Mouse (Mus musculus) ES-E14 (cell line): ENCODE results near the gene Glt6d1. TPM values are rescaled to one million over a fixed set of nuclear protein-coding genes. Genes with fewer than 3 reads are reported as not detected.

Source experiments
- DNase-seq: peaks from one replicate; pipeline ENCODE4 v3.0.0-alpha.2; 2013; ENCODE audit warnings: low read depth, low spot score
- H3K27ac ChIP-seq: 2 replicates; pipeline ENCODE4 v1.5.1; 2012; ENCODE audit warnings: low read depth, mild to moderate bottlenecking, low read length, moderate library complexity, mixed read lengths; ENCODE audit not compliant: poor library complexity, insufficient read depth, severe bottlenecking
- H3K36me3 ChIP-seq: 2 replicates; pipeline ENCODE4 v1.6.1; 2012; ENCODE audit warnings: mild to moderate bottlenecking, low read length, moderate library complexity, mixed read lengths; ENCODE audit not compliant: control insufficient read depth, poor library complexity, insufficient read depth, severe bottlenecking
- H3K4me1 ChIP-seq, 2 experiments: fragments of 150-350 bp in 1 of 2; sonication (generic) in 1 of 2; 2 replicates each; pipeline ENCODE4 v1.6.1; 2012; ENCODE audit warnings: low read length in 2 of 2, mild to moderate bottlenecking in 1 of 2, mixed read lengths in 1 of 2; ENCODE audit not compliant: control insufficient read depth in 2 of 2, insufficient read depth in 2 of 2, poor library complexity in 1 of 2
- H3K4me3 ChIP-seq, 2 experiments: fragments of 150-350 bp in 1 of 2; sonication (generic) in 1 of 2; 2 replicates each; pipeline ENCODE4 v1.5.1; 2012; ENCODE audit warnings: low read length in 2 of 2, low read depth in 1 of 2, mild to moderate bottlenecking in 1 of 2, mixed read lengths in 1 of 2; ENCODE audit not compliant: insufficient read depth in 1 of 2, poor library complexity in 1 of 2, severe bottlenecking in 1 of 2
- H3K9ac ChIP-seq: 2 replicates; pipeline ENCODE4 v1.6.1; 2012; ENCODE audit warnings: low read depth, mild to moderate bottlenecking, low read length, mixed read lengths; ENCODE audit not compliant: poor library complexity, insufficient read depth, severe bottlenecking
- H3K9me3 ChIP-seq: fragments of 150-350 bp; sonication (generic); 2 replicates; pipeline ENCODE4 v1.6.1; 2012; ENCODE audit warnings: low read depth, mild to moderate bottlenecking, low read length; ENCODE audit not compliant: control insufficient read depth, insufficient read depth
- CHD2 ChIP-seq: IDR thresholded peaks from 2 replicates; pipeline ENCODE4 v1.6.1; 2014; ENCODE audit warnings: mild to moderate bottlenecking, low read depth, low read length, inconsistent platforms
- HCFC1 ChIP-seq: IDR thresholded peaks from 2 replicates; pipeline ENCODE4 v1.6.1; 2012; ENCODE audit warnings: low read length, inconsistent platforms, borderline replicate concordance; ENCODE audit not compliant: insufficient read depth
- MAFK ChIP-seq: IDR thresholded peaks from 2 replicates; pipeline ENCODE4 v1.6.1; 2014; ENCODE audit warnings: mild to moderate bottlenecking, low read depth, low read length, inconsistent platforms; ENCODE audit not compliant: insufficient read depth
- ZC3H11A ChIP-seq: IDR thresholded peaks from 2 replicates; pipeline ENCODE4 v1.6.1; 2012; ENCODE audit warnings: low read depth, mild to moderate bottlenecking, inconsistent platforms, low read length, borderline replicate concordance
- ZNF384 ChIP-seq: IDR thresholded peaks from 2 replicates; pipeline ENCODE4 v1.6.1; 2012; ENCODE audit warnings: low read depth, low read length, inconsistent platforms
- in situ Hi-C, 2 experiments: fragments of 600-800 bp; cut with MboI; formaldehyde crosslinking; loops; one replicate each; pipeline ENCODE4 v1.15.1; 2025; ENCODE audit warnings: low sequenced_read_pairs in 2 of 2, inconsistent platforms in 1 of 2; ENCODE audit not compliant: unreplicated experiment in 2 of 2
- total RNA-seq: library from RNA; depleted of rRNA; stranded (reverse); fragments of 300-350 nt; gene quantifications from 2 replicates; pipeline ENCODE4 v1.2.3, GENCODE M21; 2012

The Glt6d1 gene
- total RNA-seq, 1 experiment = not detected

- Histone ChIP-seq H3K4me3 (no peak overlapping the region), H3K36me3 (no peaks in the 10 kb centered on the region), H3K9me3 (no peaks in the 10 kb centered on the region), H3K27ac (no peak overlapping the region), H3K4me1 (no peaks in the 10 kb centered on the region), H3K9ac (no peak overlapping the region)
- TF ChIP-seq CHD2 = no peak
- TF ChIP-seq ZC3H11A = no peak
- no peak for TF ChIP-seq HCFC1
- no peak for TF ChIP-seq MAFK
- no peak for TF ChIP-seq ZNF384
- no peak for DNase-seq
- in situ Hi-C loops = no loop called here
Measured at GRCm38 (mm10) chr2:25785573-25786322, 29.9 kb downstream of the Glt6d1 start.

GRCm38 (mm10) chr2:25781957-25782356 lies 33.7 kb downstream of the Glt6d1 start, which contains the start of gene Gm13539:
TSS of gene Gm13539 (plus strand) at chr2:25782257.
- in situ Hi-C loops = no loop called here

GRCm38 (mm10) chr2:25780921-25781320 lies 34.7 kb downstream of the Glt6d1 start:
- H3K9me3 ChIP-seq = no peaks in the 10 kb centered on the region
- DNase-seq = no peak

More at GRCm38 (mm10) chr2:25781957-25782356, 33.7 kb downstream of the Glt6d1 start, which contains the start of gene Gm13539:
- no peak for TF ChIP-seq HCFC1
- no peak for TF ChIP-seq ZNF384
- no peak for TF ChIP-seq MAFK
- TF ChIP-seq CHD2 = no peak
- TF ChIP-seq ZC3H11A = no peak
- Histone ChIP-seq H3K9ac (no peak within 1 kb of the TSS), H3K4me3 (no peak within 1 kb of the TSS), H3K27ac (no peak within 1 kb of the TSS), H3K4me1 (no peaks in the 10 kb centered on the region), H3K9me3 (no peaks in the 10 kb centered on the region), H3K36me3 (no peaks in the 10 kb centered on the region)
- no peak for DNase-seq

GRCm38 (mm10) chr2:25779076-25779475 lies 36.6 kb downstream of the Glt6d1 start:
- Histone ChIP-seq H3K4me1 (no peaks in the 10 kb centered on the region), H3K4me3 (no peak overlapping the region), H3K27ac (no peak overlapping the region), H3K36me3 (no peaks in the 10 kb centered on the region), H3K9me3 (no peaks in the 10 kb centered on the region), H3K9ac (no peak overlapping the region)
- no peak for DNase-seq
- TF ChIP-seq ZC3H11A (no peak), MAFK (no peak), CHD2 (no peak), HCFC1 (no peak), ZNF384 (no peak)
- in situ Hi-C loops = no loop called here

More at GRCm38 (mm10) chr2:25780921-25781320, 34.7 kb downstream of the Glt6d1 start:
- Histone ChIP-seq H3K36me3 (no peaks in the 10 kb centered on the region), H3K4me3 (no peak overlapping the region), H3K4me1 (no peaks in the 10 kb centered on the region), H3K27ac (no peak overlapping the region), H3K9ac (no peak overlapping the region)
- in situ Hi-C loops = no loop called here
- TF ChIP-seq ZNF384 = no peak
- TF ChIP-seq ZC3H11A = no peak
- TF ChIP-seq CHD2 = no peak
- no peak for TF ChIP-seq HCFC1
- TF ChIP-seq MAFK = no peak

GRCm38 (mm10) chr2:25776717-25777116 lies 38.9 kb downstream of the Glt6d1 start, which contains the start of gene Lcn11:
TSS of gene Lcn11 (plus strand) at chr2:25777017.
- no peak within 1 kb of the TSS for H3K4me3 ChIP-seq
- no peak within 1 kb of the TSS for H3K9ac ChIP-seq
- in situ Hi-C loops = no loop called here
- no peak for DNase-seq
- no peaks in the 10 kb centered on the region for H3K9me3 ChIP-seq
- H3K36me3 ChIP-seq = no peaks in the 10 kb centered on the region
- no peak for TF ChIP-seq MAFK
- TF ChIP-seq ZC3H11A = no peak
- TF ChIP-seq HCFC1 = no peak
- no peak for TF ChIP-seq CHD2
- no peak for TF ChIP-seq ZNF384
- no peaks in the 10 kb centered on the region for H3K4me1 ChIP-seq
- no peak within 1 kb of the TSS for H3K27ac ChIP-seq
